In the genomic region with DNA sequence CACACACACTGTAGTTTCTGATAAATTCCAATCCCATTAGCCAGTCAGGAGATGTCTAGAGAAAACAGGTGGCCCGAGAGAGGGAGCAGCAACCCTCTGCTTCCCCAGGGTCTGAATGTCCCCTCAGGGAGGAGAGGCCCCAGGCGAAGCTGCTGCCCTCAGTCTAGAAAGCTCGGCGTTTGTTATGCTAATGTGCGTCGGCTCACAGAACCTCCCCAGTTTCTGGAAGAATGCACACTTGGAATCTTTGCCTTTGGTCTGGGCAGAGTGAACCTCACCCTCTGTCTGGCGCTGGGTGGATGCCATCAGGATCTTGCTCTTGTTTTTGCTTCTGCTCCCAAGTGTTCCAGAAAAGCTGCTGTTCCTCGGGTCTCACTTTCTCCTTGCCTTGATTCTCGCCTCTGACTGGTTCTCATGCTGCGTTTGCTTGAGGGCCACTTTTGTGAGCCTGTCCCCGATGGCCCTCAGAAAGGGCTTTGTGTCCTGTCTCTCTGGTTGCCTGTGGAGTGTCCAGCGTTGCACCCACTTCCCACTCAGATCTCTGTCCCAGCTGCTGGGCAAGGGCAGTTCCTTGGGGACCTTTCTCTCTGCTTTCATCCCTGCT, we compare ENCODE assay signal across 10 mouse cellular contexts. TPM values are rescaled to one million over a fixed set of nuclear protein-coding genes. Genes with fewer than 3 reads are reported as not detected.
DNase-seq lines count a peak whose midpoint lies in the region; ATAC-seq and TF ChIP-seq lines count a peak whose summit lies in the region.
"Had no signal": no experiment of that assay in that cellular context is flagged by ENCODE, and none has a peak within 500 bp of the region (broad histone marks: within the 10 kb centered on the region; RNA-seq: fewer than 3 reads in every experiment).

No protein-coding gene starts in this region.

- TF ChIP-seq CTCF in kidney, adult 2 months (conservative IDR thresholded peaks at IDR 0.05; ENCODE audit: insufficient read depth, insufficient read length, low read depth, low read length): no peak

- H3K27me3 ChIP-seq in embryonic facial prominence, embryonic 11.5 days (ENCODE audit: control insufficient read depth, insufficient read depth, low read length): no peaks in the 10 kb centered on the region
- no peaks in the 10 kb centered on the region for H3K27me3 ChIP-seq in kidney, adult 2 months (replicated peaks; ENCODE audit: control insufficient read depth, insufficient read depth, low read length)
- no peaks in the 10 kb centered on the region for H3K27me3 ChIP-seq in midbrain, embryonic 16.5 days (ENCODE audit: control insufficient read depth, insufficient read depth, low read depth, low read length)
- peaks cover 14% of the 10 kb centered on the region for H3K27me3 ChIP-seq in heart, embryonic 11.5 days (ENCODE audit: control insufficient read depth, insufficient read depth, low read length)
- H3K27me3 ChIP-seq: lung, embryonic 15.5 days had no signal

- peaks cover 7% of the 10 kb centered on the region; the same call in 1 of the 2 replicates for H3K4me1 ChIP-seq in embryonic facial prominence, embryonic 11.5 days (ENCODE audit: control insufficient read depth, insufficient read depth, low read length)
- H3K4me1 ChIP-seq in kidney, adult 2 months (ENCODE audit: control insufficient read depth, insufficient read depth, low read length): peaks cover 51% of the 10 kb centered on the region
- peaks cover 12% of the 10 kb centered on the region for H3K4me1 ChIP-seq in midbrain, embryonic 16.5 days (ENCODE audit: control insufficient read depth, insufficient read depth, low read length)
- H3K4me1 ChIP-seq in heart, embryonic 11.5 days (ENCODE audit: control insufficient read depth, insufficient read depth, low read length): peaks cover 9% of the 10 kb centered on the region

- ATAC-seq in embryonic facial prominence, embryonic 11.5 days (replicated peaks; ENCODE audit: insufficient number of reproducible peaks, low FRiP score, low TSS enrichment, low read depth): peak; percentile 22; the same call in 1 of the 2 replicates
- 0 out of 2 replicates have a peak, but pooled peaks have one; percentile 23 for ATAC-seq in midbrain, embryonic 16.5 days
- no peak for ATAC-seq in heart, embryonic 11.5 days (replicated peaks; ENCODE audit: insufficient number of reproducible peaks, low FRiP score, low TSS enrichment)

- no peak overlapping the region for H3K9ac ChIP-seq in embryonic facial prominence, embryonic 11.5 days (replicated peaks; ENCODE audit: low read length)
- no peak overlapping the region for H3K9ac ChIP-seq in midbrain, embryonic 16.5 days (ENCODE audit: low read depth, low read length)
- no peak overlapping the region for H3K9ac ChIP-seq in heart, embryonic 11.5 days (ENCODE audit: low read depth, low read length)
- H3K9ac ChIP-seq: lung, embryonic 15.5 days had no signal

- no peak overlapping the region for H3K4me2 ChIP-seq in embryonic facial prominence, embryonic 11.5 days (ENCODE audit: low read depth, low read length)
- no peak overlapping the region for H3K4me2 ChIP-seq in midbrain, embryonic 16.5 days (ENCODE audit: low read length)
- H3K4me2 ChIP-seq in heart, embryonic 11.5 days: no peak overlapping the region; the same call in 1 of the 2 replicates
- H3K4me2 ChIP-seq: lung, embryonic 15.5 days had no signal

- H3K27ac ChIP-seq in embryonic facial prominence, embryonic 11.5 days (replicated peaks; ENCODE audit: low read depth, low read length): peak overlapping the region; percentile 22; the same call in 1 of the 2 replicates
- peak overlapping the region; percentile 98 for H3K27ac ChIP-seq in kidney, adult 2 months (ENCODE audit: insufficient read depth, low read depth, low read length)
- H3K27ac ChIP-seq in midbrain, embryonic 16.5 days (ENCODE audit: low read length): peak overlapping the region; percentile 44
- H3K27ac ChIP-seq in heart, embryonic 11.5 days (ENCODE audit: low read depth, low read length): no peak overlapping the region
- H3K27ac ChIP-seq: lung, embryonic 15.5 days had no signal

- no peak for TF ChIP-seq POLR2A in kidney, adult 2 months (IDR thresholded peaks at IDR 0.05; ENCODE audit: low read depth, low read length)

- WGBS in embryonic facial prominence, embryonic 11.5 days: 14% methylated on average over 12 of the region's 12 CpGs
- WGBS in kidney, adult 2 months: 20% methylated on average over 12 of the region's 12 CpGs
- WGBS in midbrain, embryonic 16.5 days: 8% methylated on average over 12 of the region's 12 CpGs
- 30% methylated on average over 12 of the region's 12 CpGs for WGBS in heart, embryonic 11.5 days (ENCODE audit: insufficient replicate concordance)

- H3K9me3 ChIP-seq in embryonic facial prominence, embryonic 11.5 days (replicated peaks; ENCODE audit: control insufficient read depth, low read length): no peaks in the 10 kb centered on the region
- H3K9me3 ChIP-seq in midbrain, embryonic 16.5 days (replicated peaks; ENCODE audit: control insufficient read depth, low read length, poor library complexity, severe bottlenecking): no peaks in the 10 kb centered on the region
- no peaks in the 10 kb centered on the region for H3K9me3 ChIP-seq in heart, embryonic 11.5 days (replicated peaks; ENCODE audit: control insufficient read depth, low read length)
- H3K9me3 ChIP-seq: lung, embryonic 15.5 days had no signal

- peak; percentile 55 for DNase-seq in WW6 (ENCODE audit: low read depth, low spot score)
- peak; percentile 49 for DNase-seq in embryonic facial prominence, embryonic 11.5 days (ENCODE audit: low spot score)
- peak; percentile 90 for DNase-seq in kidney, adult 2 months
- no peak for DNase-seq in right cerebral cortex, postnatal 4 days
- DNase-seq in T-cell, adult 2 months (ENCODE audit: low spot score): no peak
- no peak for DNase-seq in cerebellum, adult 9-10 months

- no peaks in the 10 kb centered on the region for H3K36me3 ChIP-seq in embryonic facial prominence, embryonic 11.5 days (replicated peaks; ENCODE audit: control insufficient read depth, insufficient read depth, low read depth, low read length)
- no peaks in the 10 kb centered on the region for H3K36me3 ChIP-seq in kidney, adult 2 months (ENCODE audit: control insufficient read depth, insufficient read depth, low read length)
- H3K36me3 ChIP-seq in midbrain, embryonic 16.5 days (ENCODE audit: control insufficient read depth, insufficient read depth, low read length): no peaks in the 10 kb centered on the region
- H3K36me3 ChIP-seq in heart, embryonic 11.5 days (ENCODE audit: control insufficient read depth, insufficient read depth, low read length): no peaks in the 10 kb centered on the region
- H3K36me3 ChIP-seq: lung, embryonic 15.5 days had no signal

- H3K4me3 ChIP-seq in embryonic facial prominence, embryonic 11.5 days (ENCODE audit: low read depth, low read length): no peak overlapping the region
- H3K4me3 ChIP-seq in kidney, adult 2 months (ENCODE audit: insufficient read depth, low read depth, low read length): no peak overlapping the region
- H3K4me3 ChIP-seq in midbrain, embryonic 16.5 days (ENCODE audit: low read depth, low read length): no peak overlapping the region
- no peak overlapping the region for H3K4me3 ChIP-seq in heart, embryonic 11.5 days (ENCODE audit: low read depth, low read length)
- H3K4me3 ChIP-seq: lung, embryonic 15.5 days had no signal

RNA-seq across cellular contexts. Expression of gene Rab11fip4, which starts 55.6 kb away (rescaled TPM):
- polyA plus RNA-seq in embryonic facial prominence, embryonic 11.5 days (2014; fragmentation: Nextera tagmentation; extraction: Ambion mirVana): 9.2 and 9.8 TPM in 2 replicates
- 40.8 and 48.0 TPM in 2 replicates for polyA plus RNA-seq in kidney, adult 2 months (2012; rRNA removed)
- polyA plus RNA-seq in midbrain, embryonic 16.5 days (2015; fragmentation: Nextera tagmentation; extraction: Ambion mirVana): 27.8 and 29.4 TPM in 2 replicates
- polyA plus RNA-seq in heart, embryonic 11.5 days (2014; fragmentation: Nextera tagmentation; extraction: Ambion mirVana): 0.42 and 0.73 TPM in 2 replicates
- polyA plus RNA-seq: heart, postnatal 0 days had no signal

Comparison
In these comparisons a context has a peak if more than half of its experiments do, and no peak if none do; other contexts are left out.
1. DNase-seq: peak in WW6 (single experiment), embryonic facial prominence, embryonic 11.5 days (single experiment) and kidney, adult 2 months (single experiment); none in right cerebral cortex, postnatal 4 days (single experiment), T-cell, adult 2 months (single experiment) and cerebellum, adult 9-10 months (single experiment).